Mouse (Mus musculus) spleen, adult 12 weeks (tissue): ENCODE measurements around the gene Cdkn1a.
"Not testable (repeated sequence)": the region's sequence is repeated elsewhere in the genome, so short reads cannot be mapped to it uniquely, and the experiment has no call there.

Experiments used
- DNase-seq: peaks from one replicate; pipeline ENCODE4 v3.0.0; 2022; ENCODE audit warnings: low spot score

Gene Cdkn1a

DNA sequence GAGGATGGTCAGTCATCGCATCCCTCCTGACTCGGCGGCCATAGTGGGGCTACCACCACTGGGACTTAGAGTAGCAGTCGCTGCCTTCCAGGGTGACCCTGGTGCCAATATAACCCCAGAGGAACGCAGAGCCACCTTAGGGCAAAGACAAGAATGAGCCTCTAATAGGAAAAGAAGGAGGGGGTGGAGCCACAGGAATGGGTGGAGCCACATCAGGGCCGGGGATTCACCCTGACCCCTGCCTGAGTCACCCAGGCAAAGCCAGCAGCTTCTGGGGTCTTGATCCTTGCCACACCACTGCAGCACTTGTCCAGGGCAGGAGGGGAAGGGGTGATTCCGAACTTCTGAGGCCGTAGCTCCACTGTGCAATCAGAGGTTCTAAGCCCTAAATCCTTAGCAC lies 7.2 kb upstream of the Cdkn1a start:
- no peak for DNase-seq

DNA sequence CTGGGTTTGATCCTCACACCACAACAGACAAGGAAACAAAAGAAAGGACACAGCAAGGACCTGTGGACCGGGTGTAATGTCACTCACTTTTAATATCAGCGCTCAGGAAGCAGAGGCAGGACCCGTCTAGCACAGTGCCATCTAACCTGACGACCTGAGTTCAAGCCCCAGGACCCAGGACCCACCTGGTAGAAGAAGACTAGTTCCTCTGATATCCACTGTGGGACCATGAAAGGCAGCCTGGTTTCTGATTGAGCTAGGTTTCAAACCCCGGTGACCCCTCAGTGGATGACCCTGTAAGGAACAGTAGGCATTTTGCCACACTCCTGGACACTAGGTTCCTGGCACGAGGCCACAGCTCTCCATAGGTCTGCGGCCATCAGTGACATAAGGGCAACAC lies 6.1 kb upstream of the Cdkn1a start:
- DNase-seq, result no peak

DNA sequence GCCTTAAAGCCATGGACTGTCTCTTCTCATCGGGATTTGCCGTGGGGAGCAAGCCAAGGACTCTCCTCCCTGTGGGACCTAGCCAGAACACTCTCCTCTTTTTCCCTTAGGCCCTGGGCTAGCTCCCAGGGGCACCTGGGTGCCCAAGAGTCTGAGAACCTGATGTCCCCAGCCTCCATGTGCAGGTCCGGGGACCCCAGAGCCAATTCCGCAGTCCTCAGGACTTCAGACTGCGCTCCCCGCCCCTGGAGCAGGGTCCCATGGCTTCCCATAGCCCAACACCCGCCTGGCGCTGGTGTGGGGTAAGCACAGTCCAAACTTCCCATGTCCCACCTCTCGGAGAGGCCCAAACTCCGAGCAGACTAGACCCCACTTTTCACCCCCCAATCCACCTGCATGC lies 5.5 kb upstream of the Cdkn1a start:
- no peak for DNase-seq

DNA sequence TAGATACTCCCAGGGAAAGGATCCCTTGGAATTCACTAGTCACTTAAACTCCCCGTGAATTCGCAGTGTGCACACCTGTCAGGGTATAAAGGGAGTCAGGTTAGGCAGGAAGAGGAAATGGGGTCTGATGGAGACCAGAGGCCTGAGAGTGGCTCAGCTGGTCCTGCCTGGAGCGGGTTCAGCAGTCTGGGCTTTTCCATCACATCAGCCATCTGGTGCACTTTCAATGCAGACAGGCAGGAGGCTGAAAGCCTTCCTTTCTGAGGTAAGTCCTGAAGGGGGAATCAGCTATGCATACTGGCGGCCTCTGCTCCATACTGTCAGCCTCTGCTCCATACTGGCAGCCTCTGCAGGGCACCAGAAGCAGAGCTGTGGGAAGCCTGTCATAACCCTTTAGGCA lies 3.9 kb upstream of the Cdkn1a start:
- no peak for DNase-seq

DNA sequence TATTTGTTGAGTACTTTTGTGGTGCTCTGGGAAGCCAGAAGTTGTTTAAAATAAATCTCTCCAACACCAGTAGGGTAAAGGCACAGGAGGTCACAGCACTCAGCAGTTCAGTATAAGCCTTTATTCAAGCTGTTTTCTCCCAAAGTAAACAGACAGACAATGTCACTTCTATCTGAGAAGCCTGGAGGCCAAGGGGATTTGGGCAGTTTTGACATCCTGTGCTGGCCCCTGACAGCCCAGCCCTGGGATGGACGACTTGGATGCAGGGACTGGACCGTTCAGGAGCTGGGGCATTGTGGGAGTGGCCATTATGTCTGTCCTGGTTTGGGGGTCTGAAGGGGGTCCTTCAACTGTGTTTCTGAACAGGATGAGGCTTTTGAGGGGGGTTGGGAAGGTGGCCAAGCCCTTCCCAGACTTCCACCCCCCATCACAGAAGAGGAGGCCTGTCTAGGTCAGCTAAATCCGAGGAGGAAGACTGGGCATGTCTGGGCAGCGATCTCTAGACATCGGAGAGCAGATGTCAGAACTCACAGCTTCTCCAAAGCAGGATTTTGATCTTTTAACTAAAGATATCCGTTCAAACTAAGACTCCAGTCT lies 670 bp downstream of the Cdkn1a start:
- no peak for DNase-seq

DNA sequence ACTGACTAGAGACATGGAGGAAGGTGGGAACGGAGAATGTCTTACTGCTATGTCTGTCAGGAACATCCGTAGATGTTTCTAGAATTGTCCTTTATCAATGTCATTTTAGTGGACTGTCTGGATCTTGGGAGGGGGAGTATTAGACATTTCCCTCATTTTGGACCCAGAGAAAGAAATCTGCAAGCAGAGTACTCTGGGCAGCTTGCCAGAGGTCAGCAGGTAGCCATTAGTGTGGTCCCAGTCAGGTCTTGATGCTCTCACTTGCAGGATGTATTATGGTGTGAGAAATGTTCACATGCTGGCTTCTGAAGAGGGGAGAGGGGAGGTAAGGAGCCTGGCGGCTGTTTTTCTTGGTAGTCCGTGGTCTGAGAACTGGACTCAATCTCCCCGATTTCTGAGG lies 1.7 kb downstream of the Cdkn1a start:
- DNase-seq, result no peak

DNA sequence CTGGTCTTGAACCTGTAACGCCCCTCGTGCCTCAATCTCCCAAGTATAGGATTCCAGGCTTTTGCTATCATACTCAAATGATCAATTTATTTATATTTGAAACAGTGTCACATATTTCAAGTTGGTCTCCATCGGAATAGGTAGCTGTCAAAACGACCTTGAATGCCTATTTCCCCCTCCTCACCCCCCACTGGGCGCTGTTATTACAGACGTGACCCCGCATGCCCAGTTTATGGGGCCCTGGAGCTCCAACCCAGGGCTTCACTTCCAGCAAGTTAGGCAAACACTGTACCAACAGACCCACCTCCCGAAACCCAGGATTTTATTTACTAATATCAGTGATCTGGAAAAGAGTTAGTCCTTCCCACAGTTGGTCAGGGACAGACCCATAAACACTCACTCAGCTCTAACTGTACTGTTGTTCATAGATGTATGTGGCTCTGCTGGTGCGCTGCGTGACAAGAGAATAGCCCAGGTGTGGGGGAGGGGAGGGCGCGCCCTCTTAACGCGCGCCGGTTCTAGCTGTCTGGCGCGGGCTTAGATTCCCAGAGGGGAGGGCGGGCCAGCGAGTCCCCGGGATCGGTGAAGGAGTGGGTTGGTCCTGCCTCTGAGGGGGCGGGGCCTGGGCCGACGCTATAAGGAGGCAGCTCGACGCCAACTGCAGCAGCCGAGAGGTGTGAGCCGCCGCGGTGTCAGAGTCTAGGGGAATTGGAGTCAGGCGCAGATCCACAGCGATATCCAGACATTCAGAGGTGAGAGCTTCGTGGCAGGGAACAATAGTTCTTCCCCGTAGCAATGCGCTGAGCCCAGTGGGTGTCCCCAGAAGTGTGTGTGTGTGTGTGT lies 2.6 kb downstream of the Cdkn1a start:
- DNase-seq, result peak; percentile 58

DNA sequence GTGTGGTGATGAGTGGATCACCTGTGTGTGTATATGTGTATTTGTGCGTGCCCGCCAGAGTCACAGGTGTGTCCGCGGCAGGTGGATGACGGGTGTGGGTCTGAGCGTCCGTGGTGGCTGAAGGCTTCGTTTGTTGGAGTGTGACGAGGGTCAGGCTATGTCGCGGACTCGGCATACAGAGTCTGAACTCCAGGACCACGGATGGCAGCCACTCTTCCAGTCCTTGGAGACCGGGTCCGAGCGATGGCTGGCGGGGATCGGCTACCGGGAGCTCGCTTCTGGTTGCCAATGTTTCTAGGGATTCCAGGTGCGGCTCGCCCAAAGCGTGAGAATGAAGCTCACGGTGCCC lies 3.2 kb downstream of the Cdkn1a start:
- no peak for DNase-seq

DNA sequence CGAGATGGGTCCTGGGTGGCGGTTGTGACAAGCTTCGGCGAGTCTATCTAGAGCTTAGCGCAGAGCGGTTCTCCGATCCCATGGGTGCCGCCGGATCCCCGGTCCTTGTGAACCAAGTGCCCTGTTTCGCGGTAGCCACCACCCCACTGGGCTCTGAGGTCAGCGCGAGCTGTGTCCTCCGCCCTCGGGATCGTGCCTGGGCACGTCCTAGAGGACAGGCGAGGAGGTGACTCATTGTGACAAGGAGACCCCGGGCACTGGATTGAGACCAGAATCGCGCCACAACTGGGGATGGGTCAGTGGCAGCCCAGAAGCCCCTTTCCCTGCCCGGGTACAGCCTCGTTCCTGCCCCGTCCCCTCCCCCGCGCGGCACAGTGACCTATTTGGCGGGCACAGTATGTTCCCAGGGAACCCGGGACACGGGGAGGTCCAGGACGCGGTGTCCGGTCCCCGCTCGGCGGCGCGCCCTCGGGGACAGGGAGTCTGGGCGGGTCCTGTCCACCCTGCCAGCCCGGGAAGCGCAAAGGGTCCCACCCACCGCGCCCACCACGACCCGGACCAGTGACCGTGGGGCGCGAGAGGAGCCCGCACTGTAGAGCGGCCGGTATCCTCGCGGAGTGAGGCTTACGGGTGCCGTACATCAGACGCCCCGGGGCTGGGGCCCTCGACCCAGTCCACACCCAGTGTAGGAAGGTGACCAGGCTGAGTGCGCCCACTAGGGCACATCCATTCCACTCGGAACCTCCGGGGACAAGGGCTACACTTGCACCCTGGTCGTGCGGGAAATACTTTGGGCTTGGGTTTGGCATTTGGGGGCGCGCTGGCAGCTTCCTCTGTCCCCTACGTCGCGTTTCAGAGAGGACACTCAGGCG lies 3.8 kb downstream of the Cdkn1a start:
- peak; percentile 28 for DNase-seq

DNA sequence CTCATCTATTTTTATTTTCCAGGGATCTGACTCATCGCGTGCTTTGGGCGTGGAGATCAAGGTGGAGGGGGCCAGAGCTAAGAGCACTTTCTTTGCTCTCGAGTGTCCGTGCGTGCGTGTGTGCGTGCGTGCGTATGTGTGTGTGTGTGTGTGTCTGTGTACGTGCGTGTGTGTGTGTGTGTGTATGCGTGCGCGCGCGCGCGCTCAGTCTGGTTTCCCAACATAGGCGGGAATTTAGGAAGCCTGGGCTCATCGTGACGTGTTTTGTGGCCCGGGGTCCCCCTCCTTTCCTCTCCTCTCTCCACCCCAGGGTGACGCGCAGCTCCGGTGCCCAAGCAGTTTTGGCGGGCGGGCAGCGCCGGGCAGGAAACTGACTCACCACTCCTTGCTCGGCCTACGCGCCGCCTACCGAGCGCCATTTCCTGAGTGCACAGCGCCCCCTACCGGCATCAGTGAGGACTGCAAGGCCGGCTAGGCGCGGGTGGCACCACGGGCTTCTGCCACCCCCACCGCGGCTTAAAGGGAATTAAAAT lies 4.5 kb downstream of the Cdkn1a start:
- DNase-seq, result peak; percentile 90

DNA sequence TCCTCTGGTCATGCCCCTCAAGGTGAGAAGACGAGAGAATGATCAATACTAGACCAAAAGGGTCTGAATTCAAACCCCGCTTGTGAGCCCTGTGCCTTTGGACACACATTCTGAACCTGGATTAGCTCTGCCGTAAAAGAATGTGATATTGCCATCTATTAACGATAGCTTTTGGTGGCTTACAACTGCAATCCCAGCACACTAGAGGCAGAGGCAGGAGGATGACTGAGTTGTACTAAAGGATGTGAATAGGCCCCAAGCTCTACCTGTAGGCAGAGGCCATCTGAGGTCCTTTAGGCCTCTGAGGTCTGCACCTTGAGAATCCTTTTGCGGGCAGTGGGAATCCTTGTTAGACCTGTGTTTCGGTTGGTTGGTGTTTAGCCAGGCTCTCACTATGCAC lies 5.5 kb downstream of the Cdkn1a start:
- no peak for DNase-seq

DNA sequence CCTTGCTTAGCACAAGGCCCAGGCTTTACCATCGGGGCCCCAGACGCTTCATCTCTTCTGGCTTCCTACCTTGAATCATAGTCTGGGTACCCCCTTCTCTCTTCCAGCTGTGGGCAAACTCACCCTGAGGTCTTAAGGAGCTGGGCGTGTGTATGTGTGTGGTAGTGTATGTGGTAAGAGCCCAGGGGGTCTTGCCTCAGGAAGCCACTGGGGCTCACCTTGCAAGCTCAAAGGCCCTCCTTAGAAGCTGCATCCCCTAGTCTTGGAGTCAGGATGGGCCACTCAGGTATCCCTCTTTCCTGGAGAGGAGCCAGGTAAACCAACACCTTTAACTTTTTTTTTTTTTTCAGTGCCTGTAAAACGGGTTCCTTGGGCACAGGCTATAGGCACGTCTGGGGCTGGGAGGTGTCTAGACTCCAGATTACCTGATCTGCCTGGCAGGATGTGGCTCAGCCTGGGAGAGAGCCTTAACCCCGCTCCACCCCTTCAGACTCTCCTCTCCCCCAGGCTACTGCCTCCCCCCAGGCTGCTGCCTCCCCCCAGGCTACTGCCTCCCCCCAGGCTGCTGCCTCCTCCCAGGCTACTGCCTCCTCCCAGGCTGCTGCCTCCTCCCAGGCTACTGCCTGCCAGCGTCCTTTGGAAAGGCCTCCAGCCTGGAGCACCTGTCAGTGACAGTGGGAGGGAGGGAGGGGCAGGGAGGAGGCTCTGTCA lies 6.2 kb downstream of the Cdkn1a start:
- DNase-seq, result no peak

DNA sequence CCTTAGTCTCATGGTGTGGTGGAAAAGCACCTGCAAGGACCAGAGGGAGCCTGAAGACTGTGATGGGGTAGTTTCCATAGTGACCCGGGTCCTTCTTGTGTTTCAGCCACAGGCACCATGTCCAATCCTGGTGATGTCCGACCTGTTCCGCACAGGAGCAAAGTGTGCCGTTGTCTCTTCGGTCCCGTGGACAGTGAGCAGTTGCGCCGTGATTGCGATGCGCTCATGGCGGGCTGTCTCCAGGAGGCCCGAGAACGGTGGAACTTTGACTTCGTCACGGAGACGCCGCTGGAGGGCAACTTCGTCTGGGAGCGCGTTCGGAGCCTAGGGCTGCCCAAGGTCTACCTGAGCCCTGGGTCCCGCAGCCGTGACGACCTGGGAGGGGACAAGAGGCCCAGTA lies 7.5 kb downstream of the Cdkn1a start:
- no peak for DNase-seq

DNA sequence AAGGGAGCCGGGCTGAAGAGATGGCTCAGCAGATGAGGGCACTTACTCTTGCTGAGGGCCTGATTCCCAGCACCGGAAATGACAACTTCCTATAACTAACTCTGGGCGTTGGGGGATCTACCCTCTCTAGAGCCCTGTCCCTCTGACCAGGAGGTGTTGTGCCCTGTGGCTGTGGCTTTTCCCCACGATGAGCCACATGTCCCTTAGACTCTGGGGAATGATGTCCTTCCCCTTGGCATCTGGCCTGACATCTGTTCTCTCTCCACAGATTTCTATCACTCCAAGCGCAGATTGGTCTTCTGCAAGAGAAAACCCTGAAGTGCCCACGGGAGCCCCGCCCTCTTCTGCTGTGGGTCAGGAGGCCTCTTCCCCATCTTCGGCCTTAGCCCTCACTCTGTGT lies 8.3 kb downstream of the Cdkn1a start:
- no peak for DNase-seq

DNA sequence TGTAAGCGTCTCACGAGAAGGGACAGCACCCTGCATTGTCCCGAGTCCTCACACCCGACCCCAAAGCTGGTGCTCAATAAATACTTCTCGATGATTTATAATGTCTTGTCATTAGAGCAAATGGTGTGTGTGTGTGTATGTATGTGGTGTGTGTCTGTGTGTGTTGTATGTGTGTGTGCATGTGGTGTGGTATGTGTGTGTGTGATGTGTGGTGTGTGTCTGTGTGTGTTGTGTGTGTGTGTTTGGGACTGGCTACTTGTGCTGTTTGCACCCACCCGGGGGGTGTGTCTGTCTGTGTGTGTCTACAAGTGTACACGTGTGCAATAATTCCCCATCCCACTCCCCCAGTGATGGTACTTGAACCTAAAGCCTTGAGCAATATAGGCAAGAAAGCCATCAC lies 9.9 kb downstream of the Cdkn1a start:
- DNase-seq, result no peak

DNA sequence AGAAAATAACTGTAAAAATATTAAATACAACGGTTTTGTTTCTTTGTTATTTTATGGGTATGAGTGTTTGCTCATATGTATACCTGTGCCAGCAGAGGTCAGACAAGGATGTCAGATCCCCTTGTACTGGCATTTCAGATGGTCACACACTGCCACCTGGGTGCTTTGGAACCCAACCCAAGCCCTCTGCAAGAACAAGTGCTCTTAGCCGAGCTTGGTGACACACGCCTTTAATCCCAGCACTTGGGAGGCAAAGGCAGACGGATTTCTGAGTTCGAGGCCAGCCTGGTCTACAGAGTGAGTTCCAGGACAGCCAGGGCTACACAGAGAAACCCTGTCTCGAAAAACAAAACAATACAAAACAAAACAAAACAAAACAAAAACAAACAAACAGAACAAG lies 19.6 kb downstream of the Cdkn1a start:
- DNase-seq, result not testable (repeated sequence)

DNA sequence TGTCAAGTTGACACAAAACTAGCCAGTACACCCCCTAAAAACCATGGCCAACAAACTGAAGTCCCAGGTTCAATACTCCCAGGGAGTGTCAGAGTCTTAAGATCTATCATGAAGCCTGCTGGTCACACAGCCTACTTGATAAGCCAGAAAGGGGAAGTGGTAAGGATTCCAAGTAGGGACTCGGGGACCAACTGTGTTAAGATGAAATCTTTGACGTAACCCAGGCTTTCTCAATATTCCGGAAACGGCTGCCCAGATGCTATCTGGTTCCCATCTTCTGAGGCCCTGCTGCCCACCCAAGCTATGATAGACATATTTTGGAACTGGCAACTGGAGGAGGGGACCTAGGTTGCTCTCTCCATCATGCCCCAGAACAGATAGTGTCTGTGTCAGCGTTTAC lies 20.6 kb downstream of the Cdkn1a start:
- no peak for DNase-seq

DNA sequence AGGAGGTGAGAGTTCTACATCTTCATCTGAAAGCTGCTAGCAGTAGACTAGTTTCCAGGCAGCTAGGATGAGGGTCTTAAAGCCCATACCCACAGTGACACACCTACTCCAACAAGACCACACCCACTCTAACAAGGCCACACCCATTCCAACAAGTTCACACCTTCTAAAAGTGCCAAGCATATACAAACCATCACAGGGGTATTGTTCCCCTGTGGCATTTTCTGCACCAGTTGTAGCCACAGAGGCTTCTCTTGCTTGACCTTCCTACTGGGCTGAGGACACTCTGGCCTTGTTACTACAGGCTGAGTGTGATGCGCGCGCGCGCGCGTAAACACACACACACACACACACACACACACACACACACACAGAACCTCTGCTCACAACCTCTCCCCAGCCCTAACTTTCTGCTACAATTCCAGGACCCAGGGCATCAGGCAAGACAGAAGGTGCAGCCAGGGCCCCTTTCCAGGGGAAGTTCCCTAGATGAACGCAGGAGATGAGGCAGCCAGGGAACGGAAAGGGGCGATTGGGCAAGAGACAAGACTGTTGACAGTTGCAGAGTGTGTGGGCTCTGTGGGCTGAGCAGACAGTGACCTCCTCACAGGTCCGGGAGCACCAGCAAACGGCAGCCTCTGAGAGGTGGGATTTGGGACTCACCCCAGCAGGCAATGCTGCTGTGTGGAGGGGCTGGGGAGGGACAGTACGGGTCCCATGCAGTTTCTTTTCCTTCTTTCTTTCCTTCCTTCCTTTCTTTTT lies 23.0 kb downstream of the Cdkn1a start, which contains the start of gene Rab44:
TSS of gene Rab44 (plus strand) at position 555 of the 762 bp plus-strand sequence.
- no peak for DNase-seq

DNA sequence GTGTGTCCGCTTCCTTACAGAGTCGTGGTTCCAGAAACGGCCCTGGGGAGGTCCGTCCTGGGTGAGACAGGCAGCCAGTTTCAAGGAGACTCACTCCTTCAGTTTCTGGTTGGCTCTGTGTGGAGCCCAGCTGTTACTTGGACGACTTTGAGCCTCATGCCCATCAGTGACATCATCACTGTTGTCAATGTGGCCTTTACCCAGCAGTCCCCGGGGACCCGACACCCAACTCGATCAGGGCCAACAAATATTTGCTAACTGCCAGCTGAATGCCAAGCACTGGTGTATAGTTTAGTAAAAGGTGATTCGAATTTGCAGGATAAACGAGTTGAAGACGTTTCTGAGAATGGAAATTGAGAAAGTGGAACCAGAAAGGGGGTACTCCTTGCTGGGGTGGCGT lies 25.2 kb downstream of the Cdkn1a start:
- no peak for DNase-seq

DNA sequence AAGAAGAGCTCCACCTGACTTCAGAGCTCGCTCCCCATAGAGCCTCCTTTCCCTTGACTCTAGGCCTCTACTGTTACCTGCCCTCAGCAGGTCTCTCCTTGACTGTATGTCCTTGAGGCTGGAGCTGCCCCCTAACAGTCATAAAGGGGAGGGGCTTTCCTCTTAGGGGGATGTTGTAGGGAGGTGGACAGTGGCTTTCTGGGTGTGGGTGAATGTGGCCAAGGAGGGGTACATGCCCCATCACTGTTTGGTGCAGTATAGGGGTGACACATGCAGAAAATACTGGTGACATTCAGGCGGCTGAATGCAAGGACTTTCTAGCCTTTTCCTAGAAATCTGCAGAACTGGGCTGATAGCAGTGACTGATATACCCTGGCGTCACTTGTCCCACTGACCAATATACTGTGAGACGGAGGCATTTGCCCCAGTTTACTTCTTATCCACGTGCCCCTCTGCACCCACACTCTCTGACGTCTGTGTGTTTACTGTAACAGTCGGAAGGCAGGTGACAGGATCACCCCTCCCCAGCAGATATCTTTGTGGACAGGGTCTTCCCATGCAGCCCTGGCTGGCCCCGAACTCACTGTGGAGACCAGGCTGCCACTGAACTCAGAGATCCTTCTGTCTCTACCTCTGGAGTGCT lies 26.4 kb downstream of the Cdkn1a start:
- DNase-seq, result no peak

DNA sequence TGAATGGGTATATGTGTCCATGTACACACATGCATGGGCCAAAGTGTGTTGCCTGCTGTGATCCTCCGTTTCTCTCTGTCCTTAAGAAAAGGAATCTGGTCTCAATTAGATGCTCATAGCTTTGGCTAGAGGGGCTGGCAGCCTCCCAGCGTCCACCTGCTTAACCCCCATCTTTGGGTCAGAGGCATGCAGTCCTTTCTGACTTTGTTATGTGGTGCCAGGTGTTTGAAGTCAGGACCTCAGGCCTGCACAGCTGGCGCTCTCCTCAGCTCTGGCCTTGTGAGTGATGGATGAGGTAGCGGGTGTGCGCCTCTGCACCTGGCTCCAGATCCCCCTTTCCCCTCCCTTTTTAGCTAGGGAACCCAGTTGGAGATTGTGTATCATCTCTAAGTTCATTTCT lies 27.3 kb downstream of the Cdkn1a start:
- no peak for DNase-seq
